Mouse (Mus musculus): ENCODE data around the gene Islr2.

Islr2 gene

DNA sequence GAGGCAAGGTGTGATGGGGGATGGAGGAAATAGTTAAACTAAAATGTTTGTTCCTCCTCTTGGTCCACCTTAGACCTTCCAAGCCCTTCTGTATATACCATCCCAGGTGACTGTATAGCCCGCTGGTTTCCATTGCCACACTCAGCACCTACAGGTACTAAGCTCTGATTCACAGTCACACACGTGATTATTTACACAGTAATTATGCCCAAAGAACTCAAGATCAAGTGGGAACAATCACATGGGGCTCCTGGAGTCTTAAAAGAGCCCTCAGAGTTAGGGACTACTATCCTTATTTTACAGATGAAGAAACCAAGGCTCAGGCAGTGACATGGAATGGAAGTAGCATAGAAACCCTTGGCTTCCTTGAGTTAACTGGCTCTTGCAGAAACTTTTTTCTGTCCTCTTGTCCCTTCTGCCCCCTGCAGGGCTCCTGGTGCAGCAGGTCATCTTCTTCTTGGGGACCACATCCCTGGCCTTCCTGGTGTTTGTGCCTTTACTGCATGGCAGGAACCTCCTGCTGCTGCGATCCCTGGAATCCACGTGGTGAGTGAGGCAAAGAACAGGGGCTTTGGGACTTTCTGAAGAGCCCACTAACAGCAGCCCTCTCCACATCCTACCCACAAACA is 53.3 kb downstream of the Islr2 start:
- no peak for DNase-seq (ENCODE audit: low spot score in 2 of 2)

DNA sequence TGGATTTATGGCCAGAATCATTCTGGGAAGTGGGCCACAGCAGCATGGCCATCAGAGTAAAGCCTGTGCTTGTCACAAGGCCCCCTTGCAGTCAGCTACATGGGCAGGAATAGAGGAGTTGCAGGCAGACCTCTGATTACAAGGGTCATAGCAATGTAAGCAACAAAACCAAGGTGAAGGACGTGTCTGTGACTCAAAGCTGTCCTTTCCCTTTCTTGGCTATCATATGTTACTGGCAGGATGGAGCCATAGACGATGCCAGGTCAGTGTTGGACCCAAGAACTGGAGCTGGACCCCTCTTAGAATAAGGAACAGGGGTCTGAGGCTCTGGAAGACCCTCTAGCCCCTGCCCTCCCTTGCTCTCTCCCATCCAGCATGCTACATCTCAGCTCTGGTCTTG is 55.3 kb downstream of the Islr2 start:
- DNase-seq (ENCODE audit: low spot score in 2 of 2): no peak

Measured in spleen, postnatal 14 days (tissue).